Mouse (Mus musculus) neural tube, embryonic 14.5 days (tissue): ENCODE measurements around the gene Mdk. TPM values are rescaled to one million over a fixed set of nuclear protein-coding genes. Genes with fewer than 3 reads are reported as not detected.
A peak's percentile ranks its signal among the peaks of the same experiment; 100 is the strongest.

Experiments
- ATAC-seq: fragments of 200-750 bp; cut with Nextera tagmentation; 2 replicates; pipeline ENCODE4 v1.8.0; 2017; ENCODE audit warnings: low read depth, mild to moderate bottlenecking, moderate TSS enrichment, moderate library complexity
- H3K27ac ChIP-seq: fragments of 300-500 bp; sonication (generic); 2 replicates; pipeline ENCODE4 v1.5.1; 2014; ENCODE audit warnings: low read depth, mild to moderate bottlenecking, control low read depth, low read length, moderate library complexity, mixed read lengths
- H3K27me3 ChIP-seq: fragments of 300-500 bp; sonication (generic); 2 replicates; pipeline ENCODE4 v1.6.1; 2014; ENCODE audit warnings: low read length; ENCODE audit not compliant: control insufficient read depth, insufficient read depth
- H3K36me3 ChIP-seq: fragments of 300-500 bp; sonication (generic); 2 replicates; pipeline ENCODE4 v1.6.1; 2014; ENCODE audit warnings: low read length, mixed read lengths; ENCODE audit not compliant: control insufficient read depth, insufficient read depth
- H3K4me1 ChIP-seq: fragments of 300-500 bp; sonication (generic); 2 replicates; pipeline ENCODE4 v1.6.1; 2014; ENCODE audit warnings: low read length; ENCODE audit not compliant: control insufficient read depth, insufficient read depth
- H3K4me2 ChIP-seq: fragments of 300-500 bp; sonication (generic); 2 replicates; pipeline ENCODE4 v1.6.1; 2014; ENCODE audit warnings: mild to moderate bottlenecking, low read depth, low read length, control low read depth
- H3K4me3 ChIP-seq: fragments of 300-500 bp; sonication (generic); 2 replicates; pipeline ENCODE4 v1.5.1; 2014; ENCODE audit warnings: low read depth, low read length, control low read depth, mixed read lengths
- H3K9ac ChIP-seq: fragments of 300-500 bp; sonication (generic); replicated peaks from 2 replicates; pipeline ENCODE4 v1.6.1; 2014; ENCODE audit warnings: low read depth, mild to moderate bottlenecking, control low read depth, low read length, mixed read lengths
- H3K9me3 ChIP-seq: fragments of 300-500 bp; sonication (generic); 2 replicates; pipeline ENCODE4 v1.6.1; 2016; ENCODE audit warnings: low read length; ENCODE audit not compliant: control insufficient read depth
- WGBS: fragments of 180-500 bp; shearing (Covaris S2); extraction: QIAGEN DNeasy Blood & Tissue Kit; methylation state at CpG from one replicate; pipeline ENCODE4 v1.1.7; 2014; 5-methylcytosine and 5-hydroxymethylcytosine counted together
- polyA plus RNA-seq: library from polyadenylated mRNA; unstranded; fragments of >200 nt; fragmentation: Nextera tagmentation; extraction: Ambion mirVana; gene quantifications from 2 replicates; pipeline ENCODE4 v1.2.1, GENCODE M21; 2014

The Mdk gene
- polyA plus RNA-seq, 1 experiment from 2014 or later: 93.6 TPM

DNA sequence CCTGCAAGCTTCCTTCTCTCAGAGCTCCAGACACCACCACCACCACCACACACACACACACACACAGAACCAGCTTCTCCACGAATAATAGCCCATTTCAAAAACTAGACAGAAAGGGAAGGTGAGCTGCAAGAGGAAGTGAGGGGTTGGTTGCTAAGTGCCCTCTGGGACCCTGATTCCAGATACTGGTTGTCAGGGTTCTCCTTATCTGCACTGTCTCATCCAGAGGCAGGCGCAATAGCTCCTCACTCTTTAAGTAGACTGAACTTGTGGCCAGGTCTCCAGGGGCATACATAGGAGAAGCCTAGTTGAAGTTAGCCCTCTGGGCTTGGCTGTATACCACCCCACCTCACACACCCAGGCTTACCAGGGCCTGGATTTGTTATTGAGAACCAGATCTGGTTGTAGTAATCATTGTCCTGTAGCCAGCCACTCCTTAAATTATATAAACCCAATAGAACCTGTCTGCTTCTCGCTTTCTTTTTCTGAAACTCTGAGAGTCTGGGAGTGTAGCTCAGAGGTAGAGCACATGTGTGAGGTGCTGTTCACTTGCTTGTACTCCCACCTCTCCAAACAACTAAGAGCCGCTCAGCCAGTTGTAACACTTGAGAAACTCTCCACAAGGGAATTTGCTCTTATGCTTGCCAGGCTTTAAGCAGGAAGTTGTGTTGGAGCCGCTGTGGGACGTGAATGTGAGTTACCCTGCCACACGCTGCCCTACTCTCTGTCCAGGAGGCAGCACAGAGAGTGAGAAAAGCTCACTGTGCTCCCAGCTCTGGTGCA lies 18.6 kb downstream of the Mdk start:
- Histone ChIP-seq H3K27ac (no peak overlapping the region), H3K36me3 (peaks cover 53% of the 10 kb centered on the region), H3K9ac (no peak overlapping the region), H3K9me3 (no peaks in the 10 kb centered on the region), H3K4me1 (no peaks in the 10 kb centered on the region), H3K4me3 (no peak overlapping the region), H3K4me2 (no peak overlapping the region), H3K27me3 (no peaks in the 10 kb centered on the region)
- 92% methylated on average over 7 of the region's 7 CpGs for WGBS
- no peak for ATAC-seq

DNA sequence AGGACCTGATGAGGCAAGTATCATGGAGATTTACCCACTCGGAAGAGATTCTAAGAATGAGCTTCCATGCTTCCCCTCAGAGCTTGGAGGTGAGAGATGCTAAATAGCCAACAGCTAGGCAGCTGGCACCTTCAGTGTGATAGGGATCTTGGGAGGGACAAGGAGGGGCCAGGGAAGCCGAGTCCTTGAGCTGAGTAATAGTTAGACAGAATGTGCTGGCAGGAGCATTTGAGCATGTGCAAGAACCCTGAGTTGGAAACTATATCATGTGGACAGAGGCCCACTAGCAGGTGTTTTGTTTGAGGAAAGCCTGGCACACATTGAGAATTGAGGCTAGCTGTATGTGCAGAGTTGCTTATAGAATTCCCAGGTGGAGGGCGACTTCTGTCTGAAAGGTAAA lies 19.5 kb downstream of the Mdk start:
- peaks cover 48% of the 10 kb centered on the region for H3K36me3 ChIP-seq

DNA sequence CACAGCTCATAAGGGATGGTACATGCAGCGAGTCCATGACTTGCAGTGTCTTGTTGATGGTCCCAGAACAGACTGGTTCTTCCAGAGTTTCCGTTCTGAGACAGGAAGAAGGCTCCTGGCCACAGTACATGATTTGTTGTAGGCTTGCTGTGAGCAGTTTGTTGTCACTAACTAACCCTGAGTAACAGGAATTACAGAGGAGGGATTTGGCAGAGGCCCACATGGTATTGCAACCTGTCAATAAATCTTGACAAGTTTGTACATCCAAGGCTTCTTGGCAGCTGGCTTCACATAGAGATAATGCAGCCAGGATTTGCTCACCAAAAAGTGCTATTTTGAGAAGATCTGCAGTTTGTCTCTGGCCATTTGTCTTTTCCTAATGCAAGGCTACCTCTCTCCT lies 26.0 kb downstream of the Mdk start:
- Histone ChIP-seq H3K9ac (no peak overlapping the region), H3K36me3 (peaks cover 8% of the 10 kb centered on the region; the same call in 1 of the 2 replicates), H3K4me3 (no peak overlapping the region), H3K4me2 (no peak overlapping the region), H3K9me3 (no peaks in the 10 kb centered on the region), H3K27ac (no peak overlapping the region), H3K27me3 (no peaks in the 10 kb centered on the region), H3K4me1 (no peaks in the 10 kb centered on the region)
- ATAC-seq: no peak
- WGBS: 89% methylated on average over 2 of the region's 2 CpGs

More for the DNA sequence above, 19.5 kb downstream of the Mdk start:
- Histone ChIP-seq H3K4me3 (no peak overlapping the region), H3K9me3 (no peaks in the 10 kb centered on the region), H3K9ac (no peak overlapping the region), H3K27me3 (no peaks in the 10 kb centered on the region), H3K4me1 (no peaks in the 10 kb centered on the region), H3K27ac (no peak overlapping the region), H3K4me2 (no peak overlapping the region)
- 94% methylated on average over 3 of the region's 3 CpGs for WGBS
- ATAC-seq: no peak

DNA sequence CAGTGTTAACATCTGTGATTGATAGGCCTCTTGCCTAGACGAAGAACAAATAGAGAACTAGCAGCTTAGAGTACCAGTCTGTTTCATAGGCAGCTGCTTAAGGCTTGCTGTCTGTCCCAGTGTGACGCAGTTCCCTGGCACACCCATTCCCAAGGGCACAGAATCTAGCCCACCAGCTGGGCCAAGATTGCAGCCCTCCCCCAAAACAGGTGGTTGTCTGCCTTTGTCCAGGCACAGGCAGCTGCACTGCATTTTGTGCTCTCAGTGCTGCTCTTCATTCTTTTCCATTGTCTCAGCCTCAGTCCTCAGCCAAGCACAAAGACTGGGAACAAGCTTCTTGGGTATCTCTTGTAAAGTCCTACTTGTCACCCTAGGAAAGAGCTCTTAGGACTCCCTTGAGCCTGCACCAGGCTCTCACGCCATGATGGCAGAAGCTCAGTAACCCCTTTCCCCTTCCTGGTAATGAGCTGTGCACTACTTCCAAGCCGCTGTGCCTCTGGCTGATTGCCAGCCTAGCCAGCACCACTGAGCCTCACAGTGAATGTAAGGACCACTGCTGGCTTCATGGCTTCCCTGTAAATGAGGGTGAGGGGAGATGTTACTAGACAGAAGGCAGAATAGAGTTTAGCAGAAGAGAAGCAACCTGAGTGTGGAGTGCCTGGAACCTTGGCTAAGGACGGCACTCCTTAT lies 27.3 kb downstream of the Mdk start:
- peak; percentile 69; the same call in 1 of the 2 replicates for ATAC-seq
- 31% methylated on average over 5 of the region's 5 CpGs for WGBS
- peak overlapping the region; percentile 45 for H3K27ac ChIP-seq
- H3K9ac ChIP-seq: no peak overlapping the region
- H3K4me1 ChIP-seq: no peaks in the 10 kb centered on the region
- no peaks in the 10 kb centered on the region for H3K9me3 ChIP-seq
- H3K4me2 ChIP-seq: no peak overlapping the region
- H3K36me3 ChIP-seq: no peaks in the 10 kb centered on the region
- no peaks in the 10 kb centered on the region for H3K27me3 ChIP-seq
- H3K4me3 ChIP-seq: no peak overlapping the region

DNA sequence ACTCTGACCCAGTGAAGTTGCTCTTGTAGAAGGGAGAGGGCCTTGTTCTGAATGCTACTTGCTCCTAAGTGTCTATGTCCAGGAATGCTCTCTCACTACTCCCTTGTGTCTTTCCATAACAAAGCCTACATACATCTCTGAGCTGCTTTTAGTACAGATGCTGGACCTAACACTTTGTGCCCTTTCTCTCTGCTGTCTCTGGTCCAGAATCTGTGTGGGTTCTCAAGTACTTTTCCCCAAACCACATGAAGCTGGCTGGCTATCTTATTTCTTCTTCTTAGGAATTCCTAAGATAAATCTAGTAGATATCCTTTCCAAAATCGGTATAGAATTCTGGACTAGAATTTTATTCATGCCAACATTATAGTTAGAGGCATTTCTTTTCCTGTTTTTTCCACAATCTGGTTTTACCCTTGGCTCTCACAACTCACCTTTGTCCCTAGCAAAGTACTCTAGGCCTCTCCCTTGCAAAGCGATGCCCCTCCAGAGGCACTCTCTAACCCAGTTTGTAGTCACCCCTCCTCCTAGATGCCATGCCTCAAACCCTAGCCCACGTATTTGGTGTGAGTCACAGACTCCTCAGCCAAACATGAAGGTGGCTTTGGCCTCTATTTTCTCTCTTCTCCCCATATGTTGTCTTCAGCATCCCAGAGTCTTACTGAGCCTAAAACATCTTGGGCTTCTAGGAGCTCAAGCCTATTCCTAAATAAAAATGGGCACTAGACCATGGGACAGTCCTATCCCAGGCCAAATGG lies 28.7 kb downstream of the Mdk start:
- WGBS: 90% methylated on average over 3 of the region's 3 CpGs
- H3K27ac ChIP-seq: no peak overlapping the region
- H3K36me3 ChIP-seq: no peaks in the 10 kb centered on the region
- no peaks in the 10 kb centered on the region for H3K4me1 ChIP-seq
- H3K4me2 ChIP-seq: no peak overlapping the region
- no peaks in the 10 kb centered on the region for H3K27me3 ChIP-seq
- H3K4me3 ChIP-seq: no peak overlapping the region
- ATAC-seq: no peak
- H3K9ac ChIP-seq: no peak overlapping the region
- no peaks in the 10 kb centered on the region for H3K9me3 ChIP-seq

DNA sequence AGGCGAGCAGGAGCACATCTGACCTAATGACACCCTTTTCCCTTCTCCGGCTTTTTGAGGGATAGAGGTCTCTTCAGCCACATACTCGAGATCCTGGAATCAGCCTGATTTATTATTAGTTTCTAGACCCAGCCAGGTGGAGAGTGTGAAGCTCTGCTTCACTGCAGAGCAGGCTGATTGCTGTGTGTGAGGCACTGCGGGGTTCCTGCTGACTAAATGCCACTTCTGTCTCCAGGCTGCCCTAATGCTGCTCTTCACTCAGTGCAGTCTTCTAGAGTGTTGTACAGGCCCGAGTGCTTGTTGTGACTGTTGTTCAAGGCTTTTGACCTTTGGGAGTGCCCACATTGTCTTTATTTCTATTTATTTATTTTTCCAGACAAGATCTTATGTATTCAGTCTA lies 29.8 kb downstream of the Mdk start:
- H3K27me3 ChIP-seq: no peaks in the 10 kb centered on the region
- H3K4me1 ChIP-seq: no peaks in the 10 kb centered on the region
- WGBS: 48% methylated on average over 5 of the region's 5 CpGs
- ATAC-seq: no peak
- no peaks in the 10 kb centered on the region for H3K9me3 ChIP-seq
- no peaks in the 10 kb centered on the region for H3K36me3 ChIP-seq
- H3K9ac ChIP-seq: no peak overlapping the region
- H3K4me2 ChIP-seq: no peak overlapping the region
- H3K27ac ChIP-seq: no peak overlapping the region
- H3K4me3 ChIP-seq: no peak overlapping the region

DNA sequence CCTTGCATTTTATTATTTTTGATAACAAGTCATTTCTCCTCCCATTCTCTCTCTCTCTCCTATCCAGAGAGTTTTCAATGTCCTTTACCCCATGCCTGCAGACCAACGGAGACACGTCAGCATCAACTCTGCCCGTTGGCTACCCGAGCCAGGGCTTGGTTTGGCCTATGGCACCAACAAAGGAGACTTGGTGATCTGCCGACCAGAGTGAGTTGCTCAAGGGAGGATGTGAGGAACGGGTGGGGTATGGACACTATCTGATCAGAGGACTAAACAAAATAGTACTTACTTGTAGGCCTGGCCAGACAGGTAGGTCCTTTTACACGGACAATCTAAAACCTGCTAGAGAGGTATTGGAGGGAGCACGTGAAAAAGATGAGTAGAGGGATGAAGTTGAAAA lies 31.7 kb downstream of the Mdk start:
- Histone ChIP-seq H3K4me1 (no peaks in the 10 kb centered on the region), H3K4me3 (no peak overlapping the region), H3K9me3 (no peaks in the 10 kb centered on the region), H3K27ac (no peak overlapping the region), H3K27me3 (no peaks in the 10 kb centered on the region), H3K9ac (no peak overlapping the region), H3K4me2 (no peak overlapping the region), H3K36me3 (no peaks in the 10 kb centered on the region)
- no peak for ATAC-seq
- 96% methylated on average over 8 of the region's 8 CpGs for WGBS

DNA sequence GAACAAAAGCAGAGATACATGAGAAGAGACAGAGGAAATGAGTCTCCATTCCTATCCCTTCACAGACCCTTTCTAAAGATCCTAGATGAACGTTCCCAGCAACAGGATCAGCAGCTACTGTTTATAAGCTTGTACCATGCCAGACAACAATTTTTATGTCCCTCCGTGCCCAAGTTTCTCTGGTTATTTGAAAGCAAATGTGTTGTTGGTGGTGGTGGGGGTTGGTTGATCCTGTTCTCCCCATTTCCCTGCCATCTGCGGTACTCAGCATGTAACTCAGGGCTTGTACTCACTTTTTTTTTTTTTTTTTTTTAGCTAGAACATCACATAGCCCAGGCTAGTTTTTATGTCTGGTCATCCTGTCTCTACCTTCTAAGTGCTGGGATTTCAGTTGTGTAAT lies 33.0 kb downstream of the Mdk start:
- ATAC-seq: no peak
- H3K27me3 ChIP-seq: no peaks in the 10 kb centered on the region
- no peak overlapping the region for H3K27ac ChIP-seq
- H3K4me3 ChIP-seq: no peak overlapping the region
- no peaks in the 10 kb centered on the region for H3K9me3 ChIP-seq
- no peak overlapping the region for H3K4me2 ChIP-seq
- no peak overlapping the region for H3K9ac ChIP-seq
- H3K4me1 ChIP-seq: no peaks in the 10 kb centered on the region
- 95% methylated on average over 3 of the region's 3 CpGs for WGBS
- H3K36me3 ChIP-seq: no peaks in the 10 kb centered on the region

DNA sequence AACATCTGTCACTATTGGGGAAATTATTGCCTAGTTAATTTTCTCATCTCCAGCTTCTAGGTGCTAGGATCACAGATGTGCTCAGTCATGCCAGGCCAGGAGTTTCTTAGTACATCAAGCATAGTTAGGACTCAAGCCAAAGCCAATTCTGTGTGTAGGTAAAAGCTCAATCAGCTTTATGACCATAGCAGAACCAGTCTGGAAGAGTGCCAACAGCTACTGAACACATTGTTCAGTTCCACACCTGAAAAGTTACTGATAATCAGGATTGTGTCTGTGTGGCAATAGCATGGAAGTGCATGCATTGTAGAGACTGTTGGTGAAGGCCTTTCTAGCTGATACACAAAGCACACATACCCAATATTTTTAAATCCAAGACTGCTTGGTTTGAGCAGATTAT lies 34.1 kb downstream of the Mdk start:
- no peaks in the 10 kb centered on the region for H3K4me1 ChIP-seq
- no peak overlapping the region for H3K27ac ChIP-seq
- no peak for ATAC-seq

More for the DNA sequence above, 34.1 kb downstream of the Mdk start:
- no peak overlapping the region for H3K4me2 ChIP-seq
- no peak overlapping the region for H3K9ac ChIP-seq
- no peak overlapping the region for H3K4me3 ChIP-seq
- H3K36me3 ChIP-seq: no peaks in the 10 kb centered on the region
- H3K9me3 ChIP-seq: no peaks in the 10 kb centered on the region
- H3K27me3 ChIP-seq: no peaks in the 10 kb centered on the region
